Mouse (Mus musculus) 3134 (cell line): ENCODE data around the gene Nhp2.
"Not testable (repeated sequence)": the region's sequence is repeated elsewhere in the genome, so short reads cannot be mapped to it uniquely, and the experiment has no call there.

Experiments
- DNase-seq: peaks from one replicate; pipeline ENCODE4 v3.0.0-alpha.2; 2011; ENCODE audit warnings: low spot score; ENCODE audit not compliant: insufficient read length; ENCODE audit errors: extremely low read depth

The Nhp2 gene

GRCm38 (mm10) chr11:51605602-51606446, 13.7 kb upstream of the Nhp2 start:
- DNase-seq: peak; percentile 93

- peak; percentile 90 for DNase-seq
These were observed 13.0 kb upstream of the Nhp2 start, which contains the start of gene Hnrnpab for GRCm38 (mm10) chr11:51606447-51607095. Gene Hnrnpab (minus strand): TSS chr11:51606847.

- DNase-seq: no peak
These were observed 12.3 kb upstream of the Nhp2 start for GRCm38 (mm10) chr11:51607096-51607738.

GRCm38 (mm10) chr11:51609266-51609909, 10.1 kb upstream of the Nhp2 start:
- DNase-seq: no peak

GRCm38 (mm10) chr11:51609940-51610339, 9.6 kb upstream of the Nhp2 start:
- DNase-seq: not testable (repeated sequence)

GRCm38 (mm10) chr11:51614256-51614655, 5.3 kb upstream of the Nhp2 start:
- DNase-seq: no peak

- DNase-seq: peak; percentile 49
These were observed 4.4 kb upstream of the Nhp2 start for GRCm38 (mm10) chr11:51615129-51615528.

- DNase-seq: peak; percentile 82
These were observed 3.9 kb upstream of the Nhp2 start for GRCm38 (mm10) chr11:51615601-51616000.

GRCm38 (mm10) chr11:51616113-51616512, 3.4 kb upstream of the Nhp2 start:
- DNase-seq: not testable (repeated sequence)

- no peak for DNase-seq
These were observed 1.8 kb upstream of the Nhp2 start for GRCm38 (mm10) chr11:51617693-51618092.

GRCm38 (mm10) chr11:51618894-51619408, 584 bp upstream of the Nhp2 start:
- DNase-seq: no peak

- DNase-seq: no peak
These were observed 549 bp downstream of the Nhp2 start for GRCm38 (mm10) chr11:51620084-51620483.

GRCm38 (mm10) chr11:51621776-51622175, 2.2 kb downstream of the Nhp2 start:
- DNase-seq: no peak

- no peak for DNase-seq
These were observed 3.5 kb downstream of the Nhp2 start for GRCm38 (mm10) chr11:51622971-51623491.

GRCm38 (mm10) chr11:51625187-51625820, 5.8 kb downstream of the Nhp2 start:
- DNase-seq: no peak

GRCm38 (mm10) chr11:51627425-51627824, 7.9 kb downstream of the Nhp2 start:
- DNase-seq: no peak

GRCm38 (mm10) chr11:51627907-51628306, 8.4 kb downstream of the Nhp2 start:
- no peak for DNase-seq

GRCm38 (mm10) chr11:51629651-51630314, 10.2 kb downstream of the Nhp2 start:
- DNase-seq: no peak

- no peak for DNase-seq
These were observed 12.7 kb downstream of the Nhp2 start for GRCm38 (mm10) chr11:51632130-51632753.
